Mouse (Mus musculus): ENCODE measurements at regions not wholly inside any gene's neighbourhood (a gene's known extent, or its start where the extent isn't known, plus 50 kb on each side); places are given as distances from the start of the nearest gene placed in this dataset.

DNA sequence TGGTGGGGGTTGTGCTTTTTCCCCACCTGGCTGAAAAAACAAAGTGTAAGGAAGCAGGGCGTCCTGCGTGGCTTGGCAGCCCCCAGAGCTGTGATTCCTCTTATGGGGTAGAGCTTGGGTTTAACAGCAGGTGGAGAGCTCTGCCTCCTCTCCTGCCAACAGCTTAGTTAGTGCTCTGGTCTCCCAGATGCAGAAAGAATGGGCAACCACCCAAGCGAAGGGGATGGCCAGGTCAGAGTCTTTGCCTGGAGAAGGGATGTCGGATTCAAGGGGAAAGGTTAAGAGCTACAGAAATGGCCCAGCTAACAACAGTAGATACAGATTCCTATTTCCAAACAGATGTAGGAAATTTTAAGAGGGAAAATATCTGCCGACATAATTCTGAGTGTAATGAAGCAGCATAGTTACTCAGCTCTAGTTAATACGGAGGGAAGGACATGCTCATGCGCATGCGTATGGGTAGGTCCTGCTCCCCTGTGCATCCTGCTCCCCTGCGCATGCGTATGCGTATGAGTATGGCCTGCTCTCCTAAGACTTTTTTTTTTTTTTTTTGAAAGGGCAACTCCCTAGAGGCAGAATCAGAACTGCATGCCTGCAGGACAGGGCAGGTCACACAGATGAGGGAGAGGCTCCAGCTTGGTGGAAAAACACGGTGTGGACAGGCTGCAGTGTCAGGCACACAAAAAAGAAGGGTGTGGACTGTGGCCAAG is 72.5 kb upstream of the Bod1 start:
- Histone ChIP-seq H3K27ac (ENCODE audit: low read depth, low read length) (no peak overlapping the region), H3K9me3 (replicated peaks; ENCODE audit: control insufficient read depth, low read length) (no peaks in the 10 kb centered on the region), H3K27me3 (replicated peaks; ENCODE audit: control insufficient read depth, insufficient read depth, low read length) (no peaks in the 10 kb centered on the region), H3K4me1 (ENCODE audit: control insufficient read depth, insufficient read depth, low read length) (peaks cover 6% of the 10 kb centered on the region; the same call in 1 of the 2 replicates), H3K4me2 (ENCODE audit: low read length) (no peak overlapping the region), H3K9ac (ENCODE audit: low read length) (no peak overlapping the region), H3K4me3 (ENCODE audit: low read depth, low read length) (no peak overlapping the region), H3K36me3 (ENCODE audit: control insufficient read depth, insufficient read depth, low read length) (no peaks in the 10 kb centered on the region)
- no peak for DNase-seq (ENCODE audit: low spot score)
- 83% methylated on average over 12 of the region's 12 CpGs for WGBS
- no peak for ATAC-seq

DNA sequence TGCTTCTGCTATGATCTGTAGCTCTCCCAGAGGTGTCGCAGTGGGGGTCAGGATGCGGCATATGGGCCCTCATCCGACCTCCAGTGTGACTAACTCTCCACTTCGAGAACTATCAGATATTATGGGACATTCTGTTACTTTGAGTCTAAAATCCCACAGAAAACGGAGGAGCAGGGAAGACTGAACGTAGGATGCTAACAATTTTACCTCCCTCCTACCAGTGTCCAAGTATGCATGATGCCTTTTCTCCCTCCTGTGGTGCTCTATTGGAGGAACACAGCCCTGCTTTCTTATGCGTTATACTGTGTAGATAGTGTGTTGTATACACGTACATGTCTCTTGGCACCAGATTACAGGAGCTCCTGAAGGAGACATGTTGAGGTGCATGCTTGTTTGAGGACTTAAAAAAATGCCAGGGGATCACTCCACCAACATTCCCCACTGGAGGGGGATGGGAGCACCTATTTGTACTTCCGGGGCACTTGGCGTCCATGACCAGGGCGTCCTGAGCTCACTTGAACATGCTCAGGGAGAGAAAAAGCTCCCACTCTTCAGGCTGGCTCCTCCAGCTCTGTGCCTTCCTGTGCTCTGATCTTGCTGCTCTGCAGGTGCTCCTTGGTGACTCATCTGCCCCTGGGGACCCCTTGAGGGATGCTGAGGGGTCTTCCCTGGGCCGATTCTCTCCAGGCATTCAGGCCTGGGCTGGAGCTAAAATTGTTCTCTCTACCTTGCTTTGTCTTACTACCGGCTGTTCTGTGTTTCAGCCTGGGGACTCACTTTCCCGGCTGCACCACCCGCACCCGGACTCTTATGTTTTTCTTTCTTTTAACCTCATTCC is 73.6 kb upstream of the Bod1 start:
- H3K9me3 ChIP-seq (replicated peaks; ENCODE audit: control insufficient read depth, low read length) = no peaks in the 10 kb centered on the region
- no peaks in the 10 kb centered on the region for H3K27me3 ChIP-seq (replicated peaks; ENCODE audit: control insufficient read depth, insufficient read depth, low read length)
- peaks cover 6% of the 10 kb centered on the region; the same call in 1 of the 2 replicates for H3K4me1 ChIP-seq (ENCODE audit: control insufficient read depth, insufficient read depth, low read length)
- DNase-seq (ENCODE audit: low spot score) (no peak), ATAC-seq (no peak)
- H3K4me3 ChIP-seq (ENCODE audit: low read depth, low read length) = no peak overlapping the region
- no peak overlapping the region for H3K4me2 ChIP-seq (ENCODE audit: low read length)
- WGBS = 53% methylated on average over 16 of the region's 16 CpGs
- no peak overlapping the region for H3K9ac ChIP-seq (ENCODE audit: low read length)
- no peaks in the 10 kb centered on the region for H3K36me3 ChIP-seq (ENCODE audit: control insufficient read depth, insufficient read depth, low read length)
- no peak overlapping the region for H3K27ac ChIP-seq (ENCODE audit: low read depth, low read length)

DNA sequence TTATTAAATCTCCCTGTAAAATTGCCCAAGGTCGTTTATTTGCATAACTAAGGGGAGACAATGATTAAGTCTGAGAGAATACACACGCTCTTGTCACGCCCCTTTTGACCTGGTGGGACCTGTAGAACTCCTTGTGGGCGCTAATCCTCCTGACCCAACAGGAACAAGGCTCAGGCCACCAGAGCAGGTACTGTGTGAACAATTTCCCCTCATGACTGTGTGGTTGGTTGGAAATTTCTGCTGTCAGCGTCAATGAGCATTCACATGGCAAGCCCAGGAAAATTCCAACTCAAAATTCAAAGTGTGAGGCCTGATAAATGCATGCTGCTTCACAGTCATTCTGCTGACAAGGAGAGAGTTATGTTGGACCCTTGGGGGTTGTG is 74.2 kb upstream of the Bod1 start:
- DNase-seq (ENCODE audit: low spot score) = no peak
- no peak for ATAC-seq
- peaks cover 6% of the 10 kb centered on the region; the same call in 1 of the 2 replicates for H3K4me1 ChIP-seq (ENCODE audit: control insufficient read depth, insufficient read depth, low read length)
- 37% methylated on average over 5 of the region's 5 CpGs for WGBS
- no peaks in the 10 kb centered on the region for H3K27me3 ChIP-seq (replicated peaks; ENCODE audit: control insufficient read depth, insufficient read depth, low read length)
- H3K36me3 ChIP-seq (ENCODE audit: control insufficient read depth, insufficient read depth, low read length) = no peaks in the 10 kb centered on the region
- H3K9ac ChIP-seq (ENCODE audit: low read length) = no peak overlapping the region
- no peak overlapping the region for H3K4me2 ChIP-seq (ENCODE audit: low read length)
- H3K4me3 ChIP-seq (ENCODE audit: low read depth, low read length) = no peak overlapping the region
- H3K9me3 ChIP-seq (replicated peaks; ENCODE audit: control insufficient read depth, low read length) = no peaks in the 10 kb centered on the region
- H3K27ac ChIP-seq (ENCODE audit: low read depth, low read length) = no peak overlapping the region

DNA sequence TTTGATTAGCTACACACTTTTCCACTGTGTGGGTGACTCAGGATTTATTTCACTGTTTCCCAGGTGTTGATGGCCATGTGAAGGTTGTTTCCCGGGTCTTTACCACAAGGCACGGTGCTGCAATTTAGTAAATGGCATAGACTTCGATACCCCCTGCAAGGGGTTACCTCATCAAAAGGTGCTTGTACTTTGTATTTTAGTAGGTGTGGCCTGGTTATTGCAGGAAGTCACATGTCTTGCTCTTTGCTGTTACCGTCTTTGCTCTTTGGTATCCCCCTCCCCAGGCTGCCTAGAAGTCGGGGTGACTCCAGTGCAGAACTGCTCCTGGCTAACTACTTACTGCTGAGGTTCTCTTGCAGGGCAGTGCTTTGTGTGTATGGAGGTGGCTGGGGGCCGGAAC is 74.8 kb upstream of the Bod1 start:
- H3K9ac ChIP-seq (ENCODE audit: low read length) = no peak overlapping the region
- H3K4me3 ChIP-seq (ENCODE audit: low read depth, low read length) = no peak overlapping the region
- DNase-seq (ENCODE audit: low spot score) = no peak
- no peaks in the 10 kb centered on the region for H3K9me3 ChIP-seq (replicated peaks; ENCODE audit: control insufficient read depth, low read length)
- WGBS = 78% methylated on average over 6 of the region's 6 CpGs
- H3K27ac ChIP-seq (ENCODE audit: low read depth, low read length) = no peak overlapping the region
- peaks cover 6% of the 10 kb centered on the region; the same call in 1 of the 2 replicates for H3K4me1 ChIP-seq (ENCODE audit: control insufficient read depth, insufficient read depth, low read length)
- no peaks in the 10 kb centered on the region for H3K36me3 ChIP-seq (ENCODE audit: control insufficient read depth, insufficient read depth, low read length)
- H3K4me2 ChIP-seq (ENCODE audit: low read length) = no peak overlapping the region
- no peak for ATAC-seq
- H3K27me3 ChIP-seq (replicated peaks; ENCODE audit: control insufficient read depth, insufficient read depth, low read length) = no peaks in the 10 kb centered on the region

DNA sequence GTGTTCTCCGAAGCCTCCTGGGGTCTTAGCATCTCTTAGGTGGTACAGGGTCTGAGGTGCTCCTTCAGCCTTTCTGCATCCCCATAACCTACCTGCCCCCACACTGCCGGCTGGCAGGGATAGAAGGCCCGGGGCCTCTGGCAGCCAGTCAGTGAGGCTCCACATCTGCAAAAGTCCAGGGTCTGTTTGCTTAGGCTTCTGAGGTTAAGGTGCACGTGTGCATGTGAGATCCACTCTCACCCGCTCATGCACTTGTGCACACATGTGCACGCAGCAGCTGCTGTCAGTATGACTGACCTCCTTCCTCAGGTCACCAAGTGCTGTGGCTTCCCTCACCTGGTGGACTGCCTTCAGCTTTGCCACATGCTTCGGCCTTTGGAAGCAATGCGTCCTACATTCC is 75.3 kb upstream of the Bod1 start:
- Histone ChIP-seq H3K27ac (ENCODE audit: low read depth, low read length) (no peak overlapping the region), H3K4me3 (ENCODE audit: low read depth, low read length) (no peak overlapping the region), H3K27me3 (replicated peaks; ENCODE audit: control insufficient read depth, insufficient read depth, low read length) (no peaks in the 10 kb centered on the region), H3K9me3 (replicated peaks; ENCODE audit: control insufficient read depth, low read length) (no peaks in the 10 kb centered on the region), H3K4me2 (ENCODE audit: low read length) (no peak overlapping the region), H3K9ac (ENCODE audit: low read length) (no peak overlapping the region), H3K4me1 (ENCODE audit: control insufficient read depth, insufficient read depth, low read length) (peaks cover 6% of the 10 kb centered on the region; the same call in 1 of the 2 replicates), H3K36me3 (ENCODE audit: control insufficient read depth, insufficient read depth, low read length) (no peaks in the 10 kb centered on the region)
- DNase-seq (ENCODE audit: low spot score) (no peak), ATAC-seq (no peak)
- WGBS = 93% methylated on average over 8 of the region's 8 CpGs

DNA sequence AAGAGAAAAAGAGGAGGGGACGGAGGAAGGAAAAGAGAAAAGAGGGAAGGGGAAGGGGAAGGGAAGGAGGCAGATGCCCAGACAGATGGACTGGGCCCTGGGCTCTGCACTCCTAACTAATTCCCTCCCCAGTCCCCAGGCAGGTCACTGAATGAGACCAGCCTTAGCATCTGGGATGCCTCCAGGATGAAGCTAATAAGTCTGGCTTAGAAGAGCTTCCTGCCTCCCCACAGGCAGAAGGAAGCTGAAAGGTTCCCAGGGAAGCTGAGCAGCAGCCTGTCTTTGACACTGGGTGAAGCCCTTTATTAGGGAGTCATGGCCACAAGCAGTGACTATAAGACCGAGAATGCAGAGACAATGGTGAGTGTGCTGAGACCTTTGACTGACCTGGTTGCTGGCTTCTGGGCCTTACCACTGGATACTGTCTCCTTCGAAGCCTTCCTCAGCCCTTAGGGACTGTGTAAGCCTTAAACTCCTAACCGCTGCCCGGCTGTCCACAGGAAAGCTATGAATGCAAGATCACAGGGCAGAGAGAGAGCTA is 76.7 kb upstream of the Bod1 start:
- Histone ChIP-seq H3K4me2 (ENCODE audit: low read length) (no peak overlapping the region), H3K4me3 (ENCODE audit: low read depth, low read length) (no peak overlapping the region), H3K9ac (ENCODE audit: low read length) (no peak overlapping the region), H3K4me1 (ENCODE audit: control insufficient read depth, insufficient read depth, low read length) (peaks cover 9% of the 10 kb centered on the region), H3K9me3 (replicated peaks; ENCODE audit: control insufficient read depth, low read length) (no peaks in the 10 kb centered on the region), H3K27ac (ENCODE audit: low read depth, low read length) (no peak overlapping the region), H3K36me3 (ENCODE audit: control insufficient read depth, insufficient read depth, low read length) (no peaks in the 10 kb centered on the region), H3K27me3 (replicated peaks; ENCODE audit: control insufficient read depth, insufficient read depth, low read length) (no peaks in the 10 kb centered on the region)
- no peak for DNase-seq (ENCODE audit: low spot score)
- no peak for ATAC-seq
- WGBS = 69% methylated on average over 5 of the region's 5 CpGs

DNA sequence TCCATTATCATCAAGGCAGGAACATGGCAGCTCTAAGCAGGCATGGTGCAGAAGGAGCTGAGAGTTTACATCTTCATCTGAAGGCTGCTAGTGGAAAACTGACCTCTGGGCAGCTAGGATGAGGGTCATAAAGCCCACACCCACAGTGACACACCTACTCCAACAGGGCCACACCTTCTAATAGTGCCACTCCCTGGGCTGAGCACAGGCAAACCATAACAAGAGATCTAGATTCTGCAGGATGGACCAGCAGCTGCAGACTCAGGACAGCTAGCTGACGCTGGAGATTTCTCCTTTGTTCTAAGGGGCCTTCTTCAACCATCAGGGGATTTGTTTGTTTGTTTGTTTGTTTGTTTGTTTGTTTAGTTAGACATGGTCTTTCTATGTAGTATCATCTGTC is 79.6 kb upstream of the Bod1 start:
- WGBS = 96% methylated on average over 1 of the region's 1 CpGs
- Histone ChIP-seq H3K27me3 (replicated peaks; ENCODE audit: control insufficient read depth, insufficient read depth, low read length) (no peaks in the 10 kb centered on the region), H3K4me2 (ENCODE audit: low read length) (no peak overlapping the region), H3K9ac (ENCODE audit: low read length) (no peak overlapping the region), H3K27ac (ENCODE audit: low read depth, low read length) (no peak overlapping the region), H3K4me1 (ENCODE audit: control insufficient read depth, insufficient read depth, low read length) (peaks cover 10% of the 10 kb centered on the region), H3K4me3 (ENCODE audit: low read depth, low read length) (no peak overlapping the region), H3K9me3 (replicated peaks; ENCODE audit: control insufficient read depth, low read length) (no peaks in the 10 kb centered on the region), H3K36me3 (ENCODE audit: control insufficient read depth, insufficient read depth, low read length) (no peaks in the 10 kb centered on the region)
- DNase-seq (ENCODE audit: low spot score) (no peak), ATAC-seq (no peak)

DNA sequence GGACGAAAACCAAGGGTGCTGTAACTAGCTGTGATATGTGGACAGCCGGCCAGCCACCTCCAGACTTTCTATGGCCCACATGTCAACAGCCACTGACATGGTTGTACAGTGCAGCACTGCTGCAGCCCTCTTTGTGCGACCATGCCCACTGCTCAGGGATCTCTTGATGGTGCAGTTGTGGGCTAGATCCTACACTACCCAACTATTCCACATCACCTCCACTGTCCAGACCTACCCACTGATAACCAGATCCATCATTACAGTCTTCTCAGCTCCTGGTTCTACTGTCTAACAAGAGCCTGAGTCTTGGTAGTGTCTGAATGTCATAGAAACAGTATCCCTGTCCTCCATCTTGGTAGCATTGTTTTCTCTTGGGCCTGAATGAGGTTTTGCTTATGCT is 81.5 kb upstream of the Bod1 start:
- DNase-seq (ENCODE audit: low spot score) (no peak), ATAC-seq (peak; percentile 19; the same call in 1 of the 2 replicates)
- no peaks in the 10 kb centered on the region for H3K36me3 ChIP-seq (ENCODE audit: control insufficient read depth, insufficient read depth, low read length)
- H3K27ac ChIP-seq (ENCODE audit: low read depth, low read length) = peak overlapping the region; percentile 77; the same call in 1 of the 2 replicates
- peaks cover 10% of the 10 kb centered on the region for H3K4me1 ChIP-seq (ENCODE audit: control insufficient read depth, insufficient read depth, low read length)
- 89% methylated on average over 3 of the region's 3 CpGs for WGBS
- H3K9ac ChIP-seq (ENCODE audit: low read length) = no peak overlapping the region
- H3K4me3 ChIP-seq (ENCODE audit: low read depth, low read length) = no peak overlapping the region
- no peaks in the 10 kb centered on the region for H3K9me3 ChIP-seq (replicated peaks; ENCODE audit: control insufficient read depth, low read length)
- H3K27me3 ChIP-seq (replicated peaks; ENCODE audit: control insufficient read depth, insufficient read depth, low read length) = no peaks in the 10 kb centered on the region
- no peak overlapping the region for H3K4me2 ChIP-seq (ENCODE audit: low read length)

DNA sequence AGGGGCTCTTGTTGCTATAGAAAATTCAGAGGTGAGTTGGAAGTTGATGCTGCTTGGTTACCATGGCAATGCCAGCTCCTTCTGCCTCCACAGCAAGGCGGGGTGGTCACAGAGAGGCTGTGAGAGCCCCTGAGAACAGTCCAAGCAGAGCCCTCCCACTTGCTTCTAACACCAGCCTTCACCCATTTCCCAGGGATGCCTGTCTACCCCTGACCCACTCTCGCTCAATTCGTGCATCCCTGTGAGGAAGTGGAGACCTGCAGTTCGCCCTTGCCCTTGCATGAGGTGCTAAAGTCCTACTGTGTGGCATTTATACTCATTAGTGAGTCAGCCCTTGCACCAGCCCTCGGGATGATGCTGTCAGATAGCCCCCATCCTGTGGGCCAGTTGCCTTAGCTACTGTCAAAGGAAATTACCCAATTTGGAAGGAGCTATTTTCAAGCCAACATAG is 82.1 kb upstream of the Bod1 start:
- Histone ChIP-seq H3K27me3 (replicated peaks; ENCODE audit: control insufficient read depth, insufficient read depth, low read length) (no peaks in the 10 kb centered on the region), H3K4me3 (ENCODE audit: low read depth, low read length) (no peak overlapping the region), H3K9ac (ENCODE audit: low read length) (no peak overlapping the region), H3K27ac (ENCODE audit: low read depth, low read length) (peak overlapping the region; percentile 77), H3K36me3 (ENCODE audit: control insufficient read depth, insufficient read depth, low read length) (no peaks in the 10 kb centered on the region), H3K4me1 (ENCODE audit: control insufficient read depth, insufficient read depth, low read length) (peaks cover 10% of the 10 kb centered on the region), H3K9me3 (replicated peaks; ENCODE audit: control insufficient read depth, low read length) (no peaks in the 10 kb centered on the region), H3K4me2 (ENCODE audit: low read length) (no peak overlapping the region)
- WGBS = 60% methylated on average over 5 of the region's 5 CpGs
- ATAC-seq (peak; percentile 75), DNase-seq (ENCODE audit: low spot score) (peak; percentile 67)
